Mouse (Mus musculus): ENCODE results near the gene Robo1.

Gene Robo1

GRCm38 (mm10) chr16:72307537-72308330, at the start of gene Robo1:
Gene Robo1 (plus strand): TSS chr16:72308306.
- peak; percentile 9 for DNase-seq

DNA sequence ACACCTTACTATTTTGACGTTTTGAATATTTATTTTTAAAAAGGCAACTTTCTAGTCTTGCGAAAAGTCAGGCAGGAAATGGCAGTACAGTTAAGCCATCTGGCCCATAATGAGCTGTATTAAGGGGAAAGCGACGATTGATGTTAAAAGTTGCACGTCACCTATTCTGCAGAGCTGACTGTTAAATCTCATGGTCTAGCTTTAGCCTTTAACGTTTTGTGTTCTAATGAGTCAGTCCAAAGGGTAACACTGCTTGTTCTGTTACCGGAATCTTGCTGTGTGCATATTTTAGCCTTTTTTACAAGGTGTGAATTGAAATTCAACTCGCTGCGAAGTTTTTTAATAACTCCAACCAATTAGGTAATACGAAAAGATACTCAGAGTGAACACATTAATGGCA, 40.3 kb upstream of the Robo1 start:
- DNase-seq, result no peak

DNA sequence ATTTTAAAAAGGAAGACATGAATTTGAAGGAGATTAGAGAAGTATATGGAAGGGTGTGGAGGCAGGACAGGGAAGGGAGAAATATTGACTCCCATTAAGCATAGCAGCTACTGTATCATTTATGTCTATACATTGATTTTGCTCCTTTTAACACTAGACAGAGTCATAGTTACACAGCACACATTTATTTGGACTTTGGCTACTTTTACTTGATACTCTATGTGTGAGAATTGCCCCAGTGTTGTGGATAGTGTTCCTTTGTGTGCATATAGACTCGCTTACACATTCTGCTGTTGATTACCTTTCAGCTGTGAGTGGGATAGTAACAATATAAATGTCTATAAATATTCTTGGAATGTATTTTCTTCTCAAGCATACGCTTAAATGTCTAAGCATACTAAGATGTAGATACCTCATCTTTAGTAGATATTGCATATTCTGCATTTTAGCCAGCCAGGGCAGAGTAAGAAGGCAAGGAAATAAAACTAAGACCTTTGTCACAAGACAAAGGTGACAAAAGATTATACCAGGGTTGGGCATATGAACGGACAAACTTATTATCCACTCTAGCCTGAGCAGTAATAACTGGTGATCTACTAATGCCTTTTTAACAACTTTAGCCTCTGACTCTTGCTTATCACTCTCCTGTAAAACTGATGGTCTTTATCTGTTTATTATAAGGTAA, 31.6 kb upstream of the Robo1 start:
- no peak for DNase-seq

GRCm38 (mm10) chr16:72308331-72308668, 194 bp downstream of the Robo1 start:
- peak; percentile 18 for DNase-seq

GRCm38 (mm10) chr16:72327321-72327720, 19.2 kb downstream of the Robo1 start:
- DNase-seq, result no peak

DNA sequence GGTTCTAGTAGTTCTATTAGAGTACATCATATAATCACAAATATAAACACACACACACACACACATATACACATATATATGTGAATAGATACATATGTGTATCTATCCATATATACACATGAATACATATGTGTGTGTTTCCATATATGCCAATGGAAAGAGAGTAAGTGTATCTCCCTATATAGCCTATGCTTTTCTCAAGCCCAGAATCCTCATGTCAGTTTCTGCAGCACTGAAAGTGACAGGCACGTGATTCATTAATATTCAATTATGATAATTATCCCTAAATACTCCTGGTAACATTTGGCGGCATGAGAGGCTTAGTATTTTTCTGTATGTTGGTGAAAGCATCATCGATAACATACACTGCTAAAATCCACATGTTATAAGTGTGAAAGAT, 20.5 kb downstream of the Robo1 start:
- DNase-seq, result no peak

DNA sequence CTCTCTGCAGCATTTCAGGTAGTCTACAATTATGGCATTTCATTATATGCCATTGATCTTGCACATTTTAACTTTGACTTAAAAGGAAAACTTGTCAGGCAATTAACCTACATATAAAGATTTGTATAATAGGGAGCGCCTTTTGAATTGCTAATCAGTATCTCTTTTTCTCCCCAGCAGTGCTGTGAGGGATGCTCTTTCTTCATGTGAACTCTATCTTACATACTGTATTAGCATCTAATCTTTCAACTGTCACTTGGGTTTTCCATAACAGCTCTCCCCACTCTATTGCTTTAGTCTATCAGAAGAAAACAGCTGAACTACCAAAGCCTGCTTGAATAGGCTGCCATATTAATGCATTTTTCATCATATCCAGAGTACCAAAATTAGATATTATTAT, 29.7 kb downstream of the Robo1 start:
- DNase-seq, result no peak

- DNase-seq, result no peak
Measured at GRCm38 (mm10) chr16:72350422-72350821, 42.3 kb downstream of the Robo1 start.

- no peak for DNase-seq
Measured at GRCm38 (mm10) chr16:72356515-72357357, 48.6 kb downstream of the Robo1 start.

DNA sequence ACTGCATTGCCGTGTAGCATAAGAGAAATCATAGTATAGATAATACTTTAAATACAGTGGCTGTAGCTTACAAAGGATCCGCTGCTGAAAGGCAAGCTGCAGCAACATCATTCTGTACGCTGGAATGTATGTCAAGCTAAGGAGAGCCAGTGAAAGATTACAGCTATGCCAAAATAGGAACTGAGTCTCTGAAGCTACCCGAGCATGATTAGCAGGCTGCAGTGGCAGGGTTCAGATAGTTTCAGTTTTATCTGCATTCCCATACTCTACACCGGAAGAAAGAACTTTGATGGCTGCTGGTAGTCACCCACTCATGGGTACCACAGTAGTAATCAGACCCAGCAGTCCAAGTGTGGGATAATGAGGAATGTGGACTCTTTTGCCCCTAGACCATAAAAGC, 68.8 kb downstream of the Robo1 start:
- no peak for DNase-seq

DNA sequence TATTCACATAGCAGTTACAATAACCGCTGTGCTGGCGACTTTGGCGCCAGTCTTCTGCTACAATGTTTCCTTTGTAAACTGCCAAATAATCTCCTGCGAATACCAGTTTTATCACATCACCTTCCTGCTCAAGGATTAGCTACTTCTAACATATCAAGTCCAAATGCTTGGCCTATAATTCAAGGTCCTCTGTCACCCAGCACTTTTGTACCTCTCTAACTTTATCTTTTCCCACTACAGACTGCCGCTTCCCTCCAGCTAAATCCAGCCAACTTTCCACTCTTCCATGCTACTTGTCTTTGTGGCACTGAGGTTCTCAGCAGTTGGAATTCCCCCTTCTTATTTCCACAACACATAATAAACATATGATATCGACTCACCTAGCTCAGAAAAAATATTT, 73.7 kb downstream of the Robo1 start:
- no peak for DNase-seq

- DNase-seq, result no peak
Measured at GRCm38 (mm10) chr16:72383566-72383965, 75.5 kb downstream of the Robo1 start.

DNA sequence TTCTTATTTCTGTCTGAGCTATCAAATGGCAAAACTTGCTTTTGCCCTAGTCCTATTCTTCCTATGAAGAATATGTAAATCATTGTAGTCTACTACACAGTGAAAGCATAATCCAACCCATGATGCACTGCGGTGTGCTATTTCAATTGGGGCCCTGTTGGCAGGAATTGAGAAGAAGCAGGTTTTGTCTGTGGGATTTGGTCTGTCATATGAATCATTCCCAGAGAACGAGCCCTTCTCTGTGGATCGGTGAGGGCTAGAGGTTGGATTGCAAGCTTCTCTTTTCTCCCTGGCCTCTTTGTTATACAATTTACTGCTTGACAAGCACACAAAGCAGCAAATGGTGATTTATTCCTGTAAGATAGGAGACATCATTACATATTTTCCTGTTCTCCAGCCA, 85.4 kb downstream of the Robo1 start:
- DNase-seq, result no peak

GRCm38 (mm10) chr16:72398811-72399210, 90.7 kb downstream of the Robo1 start:
- no peak for DNase-seq

GRCm38 (mm10) chr16:72402381-72402780, 94.3 kb downstream of the Robo1 start:
- DNase-seq, result no peak

- DNase-seq, result no peak
Measured at GRCm38 (mm10) chr16:72409820-72410219, 101.7 kb downstream of the Robo1 start.

- DNase-seq, result no peak
Measured at GRCm38 (mm10) chr16:72411669-72412270, 103.7 kb downstream of the Robo1 start.

GRCm38 (mm10) chr16:72412879-72413278, 104.8 kb downstream of the Robo1 start:
- DNase-seq, result no peak

GRCm38 (mm10) chr16:72419328-72420066, 111.4 kb downstream of the Robo1 start:
- no peak for DNase-seq

GRCm38 (mm10) chr16:72422426-72422825, 114.3 kb downstream of the Robo1 start:
- DNase-seq, result no peak

- DNase-seq, result no peak
Measured at GRCm38 (mm10) chr16:72434396-72434795, 126.3 kb downstream of the Robo1 start.

- no peak for DNase-seq
Measured at GRCm38 (mm10) chr16:72444428-72445135, 136.5 kb downstream of the Robo1 start.

Measured in right cerebral cortex, adult 18-20 months (tissue).